Mouse (Mus musculus): ENCODE measurements around the gene Stard3.

Gene Stard3

DNA sequence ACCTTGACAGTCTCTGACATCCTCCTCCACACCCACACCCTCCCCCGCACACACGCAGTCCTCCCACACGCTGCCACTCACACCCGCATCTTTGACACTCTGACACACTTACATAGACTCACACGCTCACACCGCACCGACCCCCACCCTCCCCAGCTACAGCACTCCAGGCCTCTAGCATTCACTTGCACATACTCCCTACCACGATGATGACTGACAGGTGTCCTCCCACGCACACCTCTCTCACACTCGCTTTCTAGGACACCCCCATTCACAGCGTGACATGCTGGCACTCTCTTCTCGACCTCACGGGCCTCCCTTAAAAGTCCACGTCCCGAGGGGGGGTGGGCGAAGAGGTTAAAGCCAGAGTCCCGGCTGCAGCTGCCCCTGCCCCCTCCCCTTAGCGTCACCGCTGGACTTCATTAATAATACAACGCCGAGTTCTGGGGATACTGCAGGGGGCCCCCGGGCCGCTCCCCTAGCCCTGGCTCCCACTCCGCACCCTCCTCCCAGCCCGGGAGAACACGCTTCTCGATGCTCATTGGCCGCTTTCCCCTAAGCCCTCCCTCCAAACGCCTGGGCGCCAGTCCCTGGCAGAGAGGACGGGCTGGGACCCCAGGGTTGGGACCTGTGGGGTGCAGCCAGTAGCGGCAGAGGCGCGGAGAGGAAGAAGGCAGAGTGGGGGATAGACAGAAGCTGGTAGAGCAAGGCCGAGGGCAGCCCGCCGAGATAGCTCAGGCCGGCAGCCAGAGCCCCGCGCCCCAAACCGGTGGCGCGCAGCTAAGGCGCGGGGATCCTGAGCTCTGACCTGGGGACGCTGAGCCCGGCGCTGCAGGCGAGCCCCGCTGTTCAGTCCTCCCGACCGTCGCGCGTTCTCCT lies 9.8 kb upstream of the Stard3 start, which contains the start of gene Ppp1r1b:
TSS of gene Ppp1r1b (plus strand) at position 322 of the 879 bp plus-strand sequence.
- DNase-seq, result peak; percentile 80 to 81

DNA sequence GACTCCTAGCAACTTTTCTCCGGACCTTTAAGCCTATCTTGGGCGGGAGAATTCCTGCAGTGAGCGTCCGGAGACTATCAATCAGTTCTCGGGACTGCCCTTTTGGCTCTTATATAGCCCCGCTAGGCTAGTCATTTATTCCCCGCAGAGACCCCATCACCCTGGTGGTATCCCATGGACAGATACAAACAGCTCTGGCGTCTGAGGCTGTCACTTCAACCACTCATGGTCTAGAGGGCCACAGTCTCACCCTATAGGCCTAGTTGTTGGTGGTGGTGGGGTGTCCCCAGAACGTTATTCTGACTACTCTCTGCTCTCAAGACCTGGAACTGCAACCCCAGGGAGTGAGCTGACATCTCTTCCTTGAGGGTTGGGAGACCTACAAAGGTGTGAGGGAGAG lies 8.9 kb upstream of the Stard3 start:
- DNase-seq, result no peak

DNA sequence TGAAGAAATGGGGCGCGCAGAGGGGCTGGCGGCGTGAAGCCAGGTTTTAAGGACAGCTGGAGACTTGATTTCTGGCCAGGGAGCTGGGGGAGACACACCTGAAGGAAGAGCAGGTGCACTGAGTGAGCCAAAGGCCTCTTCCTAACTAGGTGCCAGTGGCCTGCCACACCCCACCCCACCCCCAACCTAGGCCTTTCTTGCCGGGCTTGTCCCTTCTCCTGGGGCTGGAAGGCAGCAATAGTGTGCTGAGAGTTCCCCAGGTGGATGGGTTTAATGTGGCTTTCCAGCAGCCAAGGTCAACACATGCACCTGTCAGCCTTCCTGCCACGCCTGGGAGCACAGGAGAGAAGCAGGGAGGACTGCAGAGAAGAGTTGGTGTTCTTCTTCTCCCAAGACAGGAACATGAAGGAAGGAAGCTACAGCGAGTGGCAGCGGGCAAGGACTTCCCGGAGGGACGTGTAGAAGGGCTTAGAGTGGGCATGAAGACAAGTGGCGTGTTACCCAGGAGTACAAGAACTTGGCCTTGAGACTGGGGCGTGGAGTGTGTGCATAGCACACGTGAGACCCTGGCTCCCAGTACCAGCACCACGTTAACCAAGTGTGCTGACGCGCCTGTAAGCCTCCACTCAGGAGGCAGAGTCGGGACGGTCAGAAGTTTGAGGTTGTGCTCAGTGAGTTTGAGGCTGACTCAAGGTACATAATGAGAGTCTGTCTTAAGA lies 5.7 kb upstream of the Stard3 start:
- DNase-seq, result peak in 1 of 2 experiments; percentile 15

DNA sequence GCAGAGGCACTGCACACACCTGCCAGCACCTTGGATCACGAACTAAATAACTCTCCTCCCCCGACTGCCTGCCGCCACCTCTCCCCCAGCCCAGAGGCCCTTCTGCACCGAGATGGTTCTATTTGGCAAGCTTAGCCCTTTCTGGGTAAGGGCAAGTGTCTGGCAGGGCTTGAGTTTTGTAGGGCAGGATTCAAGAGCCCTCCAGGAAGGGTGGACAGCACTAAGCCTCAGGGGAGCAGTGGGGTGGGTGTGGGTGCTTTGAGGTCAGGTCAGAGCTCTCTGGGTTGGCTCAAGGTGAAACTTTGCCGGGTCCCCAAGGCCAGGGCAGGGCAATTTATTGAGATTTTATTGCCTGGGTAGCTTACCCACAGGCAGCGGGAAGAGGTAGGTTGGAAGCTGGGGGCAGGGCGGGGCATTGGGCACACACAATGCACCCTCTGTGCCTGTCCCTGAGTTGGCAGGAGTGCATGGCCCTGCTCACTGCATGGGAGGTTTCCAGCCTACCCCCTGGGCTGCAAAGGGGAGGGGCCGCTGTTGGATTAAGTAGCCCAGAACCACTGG lies 4.4 kb upstream of the Stard3 start:
- DNase-seq, result peak in 1 of 2 experiments; percentile 32

DNA sequence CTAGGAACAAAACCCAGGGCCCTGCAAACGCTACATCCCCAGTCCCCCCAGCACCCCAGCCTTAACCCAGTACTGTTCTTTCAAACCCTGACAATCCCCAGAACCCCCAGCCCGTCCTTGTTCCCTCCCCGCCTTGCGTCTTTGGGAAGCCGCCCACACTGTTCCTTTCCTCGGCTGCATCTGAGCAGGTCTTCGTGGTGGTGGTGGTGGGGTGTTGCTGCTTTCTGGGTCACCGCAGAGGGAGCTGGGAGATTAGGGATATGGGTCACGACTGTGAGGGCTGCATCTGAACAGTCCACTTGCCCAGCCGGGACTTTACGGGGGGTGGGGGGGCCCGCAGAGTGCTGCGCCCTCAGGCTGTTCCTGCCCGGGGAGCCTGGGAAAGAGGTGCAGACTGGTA lies 3.7 kb upstream of the Stard3 start:
- peak in 1 of 2 experiments; percentile 4 for DNase-seq

DNA sequence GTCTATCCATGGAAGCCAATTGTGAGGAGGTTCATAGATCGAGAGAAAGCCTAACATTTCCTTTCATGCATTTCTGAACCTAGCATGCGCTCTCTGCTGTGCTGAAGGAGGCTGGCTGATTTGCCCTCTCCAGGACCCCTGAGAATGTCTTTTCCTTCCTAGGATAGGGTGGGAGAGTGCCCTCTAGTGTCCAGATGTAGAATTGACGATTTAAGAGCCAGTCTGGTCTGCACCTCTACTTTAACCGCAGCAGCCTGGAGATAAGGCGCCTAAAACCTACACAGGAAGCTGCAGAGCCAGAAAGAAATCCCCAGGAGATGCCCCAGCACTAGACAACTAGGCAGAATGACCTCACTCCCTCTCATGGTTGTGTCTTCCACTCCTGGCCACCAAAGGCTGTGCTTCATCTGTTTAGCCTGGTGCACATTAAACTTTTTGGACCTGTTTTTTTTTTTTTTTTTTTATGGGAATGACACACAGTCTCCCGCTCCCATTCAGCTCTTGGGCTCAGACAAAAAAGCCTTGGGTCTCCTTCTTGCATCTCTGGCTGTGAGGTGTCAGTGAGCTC lies 2.4 kb upstream of the Stard3 start:
- peak; percentile 79 to 87 for DNase-seq

DNA sequence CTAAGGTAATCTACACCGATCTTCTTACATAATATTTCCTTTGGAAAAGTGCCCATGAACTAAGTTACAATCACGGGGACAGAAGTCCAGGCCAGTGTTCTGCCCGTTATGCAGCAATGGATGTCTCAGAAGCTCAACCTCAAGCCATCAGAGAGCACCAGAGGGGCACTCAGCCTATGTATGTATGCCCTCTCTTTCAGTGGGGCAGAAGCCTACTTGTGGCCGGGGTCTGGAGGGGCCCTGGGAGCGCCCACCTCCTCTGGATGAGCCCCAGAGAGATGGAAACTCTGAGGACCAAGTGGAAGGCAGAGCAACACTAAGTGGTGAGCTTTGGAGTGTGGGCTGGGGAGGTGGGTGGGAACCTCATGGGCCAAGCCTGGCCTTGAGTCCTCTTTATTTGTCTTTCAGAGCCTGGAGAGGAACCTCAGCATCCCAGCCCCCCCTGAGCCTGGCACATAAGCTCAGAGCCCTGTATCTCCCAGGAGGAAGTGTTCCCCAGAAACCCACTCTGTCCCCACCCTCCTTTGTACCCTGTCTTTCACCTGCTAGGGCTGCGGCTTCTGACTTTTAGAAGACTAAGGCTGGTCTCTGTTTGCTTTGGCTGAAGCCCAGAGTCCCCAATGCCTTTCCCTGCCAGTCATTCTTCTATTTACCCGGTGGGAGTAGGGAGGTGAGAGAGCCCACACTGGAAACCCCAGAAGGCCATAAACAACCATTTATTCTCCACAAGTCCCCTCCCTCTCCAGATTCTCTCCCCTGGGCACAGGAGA lies 1.4 kb upstream of the Stard3 start:
- DNase-seq, result peak in 1 of 2 experiments; percentile 7

DNA sequence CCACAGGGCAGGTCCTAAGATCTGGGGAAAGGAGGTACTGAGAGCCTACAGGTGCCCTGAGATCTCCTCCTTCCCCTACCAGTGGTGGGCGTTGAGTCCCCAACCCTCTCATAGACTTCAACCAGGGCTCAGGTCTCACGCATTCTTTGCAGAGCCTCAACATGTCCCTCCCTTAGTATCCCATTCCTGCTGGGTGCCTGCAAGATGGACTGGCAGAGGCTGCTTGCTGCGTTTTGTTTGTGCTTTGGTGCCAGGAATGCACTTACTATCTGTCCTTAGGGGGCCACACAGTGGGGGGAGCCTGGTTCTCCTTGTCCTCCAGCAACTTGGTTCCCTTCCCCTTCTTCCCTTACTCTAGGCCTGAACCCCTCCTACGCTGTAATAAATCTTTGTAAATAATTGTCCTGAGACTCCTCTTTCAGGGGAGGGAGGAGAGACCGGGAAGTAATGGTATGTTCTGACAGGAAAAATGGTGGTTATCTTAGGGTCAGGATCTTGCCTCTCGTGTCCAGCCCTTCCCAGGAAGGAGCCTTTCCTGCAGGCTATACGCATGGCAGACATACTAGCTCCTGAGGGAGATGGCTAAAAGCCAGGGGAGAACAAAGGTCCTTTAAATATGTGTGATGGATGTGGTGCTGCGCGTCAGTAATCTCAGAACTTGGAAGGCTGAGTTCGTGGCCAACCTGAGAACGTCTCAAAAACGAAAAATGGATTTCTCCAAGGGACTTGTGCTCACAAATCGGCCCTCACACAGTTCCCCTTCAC lies 590 bp upstream of the Stard3 start:
- peak in 1 of 2 experiments; percentile 40 for DNase-seq

DNA sequence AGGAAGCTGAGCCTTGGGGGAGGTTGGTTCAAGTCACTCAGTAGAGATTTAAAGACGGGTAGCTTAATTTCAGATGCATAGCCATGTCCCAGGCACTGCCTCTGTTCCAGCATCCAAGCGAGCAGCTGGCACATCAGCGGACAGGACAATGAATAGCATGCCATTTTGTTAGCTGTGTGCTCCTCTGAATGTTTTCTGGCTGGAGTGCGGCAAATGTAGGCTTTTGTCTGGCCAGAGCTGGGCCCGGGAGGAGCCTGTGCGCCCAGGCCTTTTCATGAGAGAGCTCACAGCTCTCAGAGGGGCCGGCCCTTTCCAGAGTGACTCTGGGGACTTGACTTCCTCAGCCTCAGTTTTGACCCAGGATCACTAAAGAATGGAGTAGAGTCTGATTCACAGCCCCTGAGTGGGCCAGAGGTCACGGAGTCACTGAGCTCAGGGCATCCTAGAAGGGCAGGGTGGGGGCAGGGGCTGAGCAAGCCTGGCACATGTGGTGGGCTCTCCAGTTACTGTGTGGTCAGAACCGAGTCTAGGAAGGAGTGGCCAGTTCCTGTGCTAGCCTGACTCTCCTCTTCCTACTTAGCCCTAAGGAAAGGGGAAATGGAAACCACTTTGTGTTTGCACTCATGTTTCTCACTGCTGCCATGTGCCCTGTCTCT lies 2.8 kb downstream of the Stard3 start:
- peak in 1 of 2 experiments; percentile 28 for DNase-seq

DNA sequence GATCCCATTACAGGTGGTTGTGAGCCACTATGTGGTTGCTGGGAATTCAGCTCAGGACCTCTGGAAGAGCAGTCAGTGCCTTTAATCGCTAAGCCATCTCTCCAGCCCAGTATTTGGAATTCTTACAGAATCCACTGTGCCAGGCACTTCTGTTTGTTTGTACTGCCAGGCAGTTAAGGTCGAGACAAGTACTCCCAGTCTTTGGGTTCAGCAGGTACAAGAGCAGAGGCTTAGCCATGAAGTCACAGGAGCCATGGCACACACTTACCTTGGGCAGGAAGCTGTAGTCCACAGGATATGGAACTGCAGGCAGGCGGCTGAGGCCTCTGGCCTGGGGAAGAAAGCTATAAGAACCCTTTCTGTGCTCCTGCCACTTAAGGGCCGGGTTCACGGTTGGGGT lies 5.6 kb downstream of the Stard3 start:
- no peak for DNase-seq

DNA sequence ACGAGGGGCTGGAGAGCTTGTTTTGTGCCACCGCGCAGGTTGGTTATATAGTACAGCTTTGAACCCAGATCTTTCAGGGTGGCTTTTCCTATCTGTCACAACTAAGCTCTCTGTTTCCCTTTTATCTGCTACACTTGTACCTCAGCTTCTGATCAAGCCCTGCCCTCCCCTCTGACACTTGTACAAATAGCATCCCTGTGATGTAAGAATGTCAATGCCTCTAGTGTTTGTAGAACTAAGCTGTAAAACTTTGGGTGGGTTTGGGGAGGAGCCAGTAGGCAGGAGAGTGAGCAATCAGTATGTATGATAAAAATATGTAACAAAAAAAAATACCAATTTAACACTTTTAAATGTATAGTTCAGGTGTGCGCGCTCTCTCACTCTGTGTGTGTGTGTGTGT lies 6.2 kb downstream of the Stard3 start:
- no peak for DNase-seq

DNA sequence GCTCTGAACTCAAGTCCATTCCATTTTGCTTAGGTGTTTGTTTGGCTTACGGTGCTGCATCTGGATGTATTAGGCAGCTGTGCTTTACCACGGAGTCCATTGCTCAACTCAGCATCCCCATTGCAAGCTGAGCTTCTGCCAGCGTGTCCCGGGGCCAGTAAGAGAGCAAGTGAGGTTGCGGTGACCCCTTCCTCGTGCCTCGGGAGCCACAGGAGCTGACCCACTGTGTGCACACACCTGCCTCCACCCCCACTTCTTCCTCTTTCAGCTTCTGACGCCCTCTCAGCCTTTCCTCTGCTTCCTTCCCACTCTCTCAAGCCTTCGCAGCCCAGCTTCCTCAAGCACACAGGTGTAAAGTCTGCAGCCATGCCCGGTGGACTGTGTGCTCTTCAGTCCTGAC lies 8.1 kb downstream of the Stard3 start:
- no peak for DNase-seq

DNA sequence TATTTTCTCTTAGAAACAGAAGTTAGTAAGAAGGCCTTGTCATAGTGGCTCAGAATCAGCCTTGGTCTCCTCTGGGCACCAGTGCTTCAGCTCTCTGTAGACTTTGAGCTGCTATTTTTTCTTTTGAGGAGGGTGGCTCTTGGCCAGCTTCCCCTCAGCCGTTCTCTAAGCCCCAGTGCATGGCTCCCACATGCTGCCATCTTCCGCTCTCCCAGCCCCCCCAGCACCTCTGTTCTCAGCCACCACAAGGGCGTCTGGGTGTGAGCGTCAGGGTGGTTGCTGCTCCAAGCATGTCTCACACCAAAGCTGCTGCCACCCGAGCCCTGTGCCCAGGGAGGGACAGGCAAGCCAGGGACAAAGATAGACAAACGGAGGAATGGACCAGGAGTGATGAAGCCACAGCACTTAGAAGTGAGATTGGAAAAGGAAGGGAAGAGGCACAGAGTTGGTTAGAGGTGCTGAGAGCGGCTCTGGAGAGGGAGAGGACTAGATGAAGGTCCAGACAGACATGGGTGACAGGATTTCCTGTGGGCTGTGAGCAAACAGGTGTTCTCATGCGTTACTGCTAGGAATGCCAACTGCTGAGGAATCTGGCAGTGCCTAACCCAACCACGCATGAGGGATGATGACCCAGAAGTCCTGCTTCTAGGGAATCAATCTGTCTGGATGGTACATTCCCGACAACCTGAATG lies 9.1 kb downstream of the Stard3 start:
- no peak for DNase-seq

DNA sequence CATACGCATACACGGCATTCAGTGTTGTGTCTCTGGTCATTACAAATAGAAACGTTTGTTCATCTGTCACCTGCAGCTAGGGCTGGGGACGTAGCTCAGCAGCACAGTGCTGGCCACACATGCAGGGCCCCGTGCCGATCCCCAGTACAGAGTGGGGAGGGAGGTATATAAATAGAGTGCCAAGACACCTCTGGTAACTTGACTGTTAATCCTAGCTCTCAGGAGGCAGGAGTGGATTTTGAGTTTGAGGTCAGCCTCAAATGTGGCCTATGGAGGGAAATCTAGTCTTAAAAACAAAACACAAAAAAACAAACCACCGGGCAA lies 9.7 kb downstream of the Stard3 start:
- no peak for DNase-seq

DNA sequence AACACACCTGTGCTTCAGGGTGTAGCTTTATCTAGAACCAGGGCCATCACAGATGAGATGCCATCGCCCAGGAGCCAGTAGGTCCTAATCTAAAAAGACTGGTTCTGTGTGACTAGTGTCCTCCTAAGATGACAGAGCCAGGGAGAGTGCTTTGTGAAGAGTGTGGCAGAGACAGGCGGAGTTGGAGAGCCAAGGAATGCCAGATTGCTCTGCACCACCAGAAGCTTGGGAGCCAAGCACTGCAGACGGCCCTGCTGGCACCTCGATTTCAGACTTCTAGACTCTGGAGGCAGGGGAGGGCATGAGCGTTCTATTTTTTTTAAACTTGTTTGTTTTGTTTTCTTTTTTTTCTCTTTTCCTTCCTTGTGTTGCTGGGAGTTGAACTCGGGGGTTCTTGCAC lies 11.2 kb downstream of the Stard3 start:
- DNase-seq, result peak; percentile 76 to 79

DNA sequence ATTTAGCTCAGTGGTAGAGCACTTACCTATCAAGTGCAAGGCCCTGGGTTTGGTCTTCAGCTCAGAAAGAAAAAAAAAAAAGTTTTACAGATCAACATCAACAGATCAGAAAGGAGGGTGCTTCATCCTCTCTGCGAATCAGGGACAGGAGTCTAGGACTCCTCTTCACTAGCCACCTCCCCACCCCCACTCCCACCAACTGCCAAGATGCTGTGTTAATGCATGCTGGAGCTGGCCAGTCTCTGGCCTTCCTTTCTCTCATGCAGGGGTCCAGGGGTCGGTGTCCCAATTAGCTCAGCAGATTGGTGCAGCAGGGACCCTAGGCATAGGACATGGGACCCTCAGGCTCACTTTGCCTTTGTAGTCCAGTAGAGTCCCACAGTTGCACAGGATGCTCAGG lies 12.4 kb downstream of the Stard3 start:
- DNase-seq, result peak; percentile 59 to 66

DNA sequence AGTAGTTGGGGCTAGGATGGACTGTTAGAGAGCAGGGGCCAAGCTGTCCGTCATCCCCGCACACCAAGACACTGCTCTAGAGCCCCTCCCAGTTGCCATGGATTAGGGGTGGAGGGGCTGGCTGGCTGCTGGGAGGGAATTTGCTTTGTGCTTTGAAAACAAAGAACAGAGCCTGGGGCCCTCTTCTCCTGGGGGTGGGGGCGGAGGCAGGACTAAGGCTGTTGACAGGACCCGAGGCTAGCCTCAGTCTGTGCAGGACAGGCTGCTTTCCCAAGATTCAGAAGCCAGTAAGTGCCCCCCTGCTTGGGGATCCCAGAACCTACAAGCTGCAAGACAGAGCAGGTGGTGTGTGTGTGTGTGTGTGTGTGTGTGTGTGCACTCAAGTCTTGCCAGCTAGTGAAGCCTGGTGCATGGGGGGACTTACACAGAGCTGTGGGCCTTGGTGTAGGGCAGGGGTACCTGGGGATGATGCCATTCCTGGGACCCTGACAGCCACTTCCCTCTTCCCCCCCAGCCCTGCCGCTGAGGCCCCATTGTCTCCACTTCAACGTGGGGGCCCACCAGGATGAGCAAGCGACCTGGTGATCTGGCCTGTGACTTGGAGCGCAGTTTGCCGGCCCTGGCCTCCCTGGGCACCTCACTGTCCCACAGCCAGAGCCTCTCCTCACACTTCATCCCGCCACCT lies 13.5 kb downstream of the Stard3 start:
- peak; percentile 62 to 64 for DNase-seq

DNA sequence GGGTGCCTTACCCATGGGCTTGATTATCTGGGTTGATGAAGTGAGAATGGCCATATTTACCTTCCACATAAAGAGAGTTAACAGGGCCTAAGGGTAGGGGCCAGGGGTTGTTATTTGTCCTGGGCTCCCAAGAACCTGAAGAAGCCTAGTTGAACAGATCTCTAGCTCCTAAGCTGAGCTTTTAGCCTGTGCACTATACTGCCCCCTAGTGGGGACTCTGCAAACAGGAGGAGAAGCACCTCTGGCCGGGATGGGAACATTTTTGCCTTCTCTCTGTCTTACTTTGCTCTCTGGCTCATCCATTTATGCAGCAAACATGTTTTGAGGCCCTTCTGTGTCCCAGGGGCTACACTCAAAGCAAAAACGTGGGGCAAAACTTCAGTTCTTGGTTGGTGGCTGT lies 14.2 kb downstream of the Stard3 start:
- peak; percentile 86 to 94 for DNase-seq

DNA sequence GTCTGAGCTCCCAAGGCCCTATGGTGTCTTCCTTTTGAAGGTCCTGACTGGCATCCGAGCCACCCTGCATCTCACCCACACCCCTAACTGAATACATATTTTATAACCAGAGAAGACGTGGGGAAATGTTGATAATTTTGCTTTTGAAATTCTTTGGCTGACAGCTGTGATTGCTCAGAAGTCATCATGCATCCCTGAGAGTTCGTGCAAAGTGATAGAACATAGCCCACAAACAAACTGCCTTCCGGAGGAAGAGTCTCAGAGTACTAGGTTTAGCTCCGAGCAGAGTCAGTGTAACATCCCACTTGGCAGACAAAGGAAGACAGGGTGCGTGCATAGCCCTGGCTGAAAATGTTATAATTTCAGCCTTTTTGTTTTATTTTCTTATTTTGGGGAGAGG lies 15.1 kb downstream of the Stard3 start:
- DNase-seq, result no peak

DNA sequence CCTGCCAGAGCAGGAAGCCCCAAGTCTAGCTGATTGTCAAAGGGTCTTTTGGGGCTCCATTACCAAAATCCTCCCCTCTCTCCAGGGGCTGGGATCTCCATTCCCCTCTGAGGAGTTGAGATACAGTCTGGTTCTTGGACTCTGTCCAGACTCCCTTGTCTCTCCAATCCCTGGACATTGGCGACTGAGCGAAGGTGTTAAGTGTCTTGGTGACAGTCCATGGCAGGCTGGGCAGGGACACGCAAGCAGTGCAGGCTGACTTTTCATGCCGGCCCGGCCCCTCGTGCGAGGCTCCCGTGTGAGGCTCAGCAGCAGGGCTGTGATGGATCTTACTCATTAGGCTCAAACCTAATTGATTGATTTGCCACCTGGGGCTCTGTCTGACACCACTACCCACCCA lies 16.1 kb downstream of the Stard3 start:
- peak in 1 of 2 experiments; percentile 22 for DNase-seq
